Comparison of ENCODE assay signal across 8 mouse cellular contexts in the genomic region with DNA sequence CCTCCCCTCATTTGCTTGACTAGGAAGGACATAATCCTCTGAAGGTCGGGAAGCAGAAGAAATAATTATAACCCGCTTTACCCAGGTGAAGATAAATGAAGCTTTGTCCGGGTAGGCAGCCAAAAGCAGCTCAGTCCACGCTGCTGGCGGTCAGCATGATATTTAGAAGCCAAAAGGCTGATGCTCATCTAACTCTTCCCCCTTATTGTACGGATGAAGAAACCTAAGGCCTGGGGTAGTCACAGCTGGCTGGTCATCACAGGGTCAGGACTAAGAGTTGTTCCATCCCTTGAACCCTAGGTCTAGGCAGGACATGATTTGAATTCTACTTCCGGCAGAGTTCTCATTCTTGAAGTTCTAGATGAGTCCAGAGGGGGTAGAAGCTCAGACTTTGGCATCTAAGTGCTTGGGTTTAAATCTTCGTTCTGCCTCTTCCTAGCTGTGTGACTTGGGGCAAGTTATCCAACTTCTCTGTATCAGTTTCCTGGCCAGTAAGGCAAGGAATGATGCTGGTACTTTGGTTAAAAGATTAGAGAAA. TPM values are rescaled to one million over a fixed set of nuclear protein-coding genes. Genes with fewer than 3 reads are reported as not detected.
DNase-seq lines count a peak whose midpoint lies in the region; ATAC-seq and TF ChIP-seq lines count a peak whose summit lies in the region.

No protein-coding gene starts in this region.

- TF ChIP-seq EP300 in CH12.LX (IDR thresholded peaks at IDR 0.05; ENCODE audit: low read length), result 0 out of 2 replicates have a peak, but pooled peaks have one; percentile 20

- no peak for DNase-seq in heart, adult 18-20 months
- peak; percentile 51 for DNase-seq in CH12.LX (ENCODE audit: extremely low read depth)
- DNase-seq in left cerebral cortex, postnatal 14 days (ENCODE audit: low spot score in 2 of 2), result no peak
- DNase-seq in spleen, postnatal 14 days (ENCODE audit: low spot score in 2 of 2), result no peak

- in situ Hi-C loops in CH12.LX (cut with MboI; ENCODE audit: low pct_ligation_motif_present, low pct_unique_long_range_greater_than_20kb, low sequenced_read_pairs), result loop anchor here (25.0 kb wide), 1 partner anchor 188 kb away; a partner anchor contains a TSS

- H3K9ac ChIP-seq in heart, embryonic 11.5 days (ENCODE audit: low read depth, low read length), result no peak overlapping the region
- H3K9ac ChIP-seq in CH12.LX (ENCODE audit: insufficient read depth, low read depth), result peak overlapping the region; percentile 44
- H3K9ac ChIP-seq in heart, embryonic 16.5 days (ENCODE audit: low read length), result no peak overlapping the region
- H3K9ac ChIP-seq in liver, embryonic 16.5 days (ENCODE audit: low read depth, low read length), result peak overlapping the region; percentile 94

- H3K9me3 ChIP-seq in heart, embryonic 11.5 days (replicated peaks; ENCODE audit: control insufficient read depth, low read length), result no peaks in the 10 kb centered on the region
- H3K9me3 ChIP-seq in CH12.LX (replicated peaks; ENCODE audit: low read length), result no peaks in the 10 kb centered on the region
- H3K9me3 ChIP-seq in heart, embryonic 16.5 days (replicated peaks; ENCODE audit: control insufficient read depth, low read length), result no peaks in the 10 kb centered on the region
- no peaks in the 10 kb centered on the region for H3K9me3 ChIP-seq in liver, embryonic 16.5 days (replicated peaks; ENCODE audit: control insufficient read depth, low read length)

- H3K4me1 ChIP-seq in heart, embryonic 11.5 days (ENCODE audit: control insufficient read depth, insufficient read depth, low read length), result peaks cover 37% of the 10 kb centered on the region
- peaks cover 3 to 78% of the 10 kb centered on the region in 2 experiments for H3K4me1 ChIP-seq in CH12.LX (ENCODE audit: control insufficient read depth in 1 of 2, insufficient read depth in 2 of 2)
- H3K4me1 ChIP-seq in heart, embryonic 16.5 days (ENCODE audit: control insufficient read depth, insufficient read depth, low read length), result peaks cover 33% of the 10 kb centered on the region
- H3K4me1 ChIP-seq in liver, embryonic 16.5 days (ENCODE audit: control insufficient read depth, low read depth, low read length), result peaks cover 79% of the 10 kb centered on the region

- dilution Hi-C loops in CH12.LX (cut with MboI; ENCODE audit: extremely low pct_ligation_motif_present, extremely low pct_unique_long_range_greater_than_20kb, low sequenced_read_pairs), result no loop called here

- H3K4me3 ChIP-seq in heart, embryonic 11.5 days (ENCODE audit: low read depth, low read length), result no peak overlapping the region
- H3K4me3 ChIP-seq in CH12.LX (replicated peaks in 1 of 3; ENCODE audit: low read depth in 2 of 3, low read length in 2 of 3, poor library complexity in 1 of 3), result peak overlapping the region; percentile 57 to 91 (median 71)
- H3K4me3 ChIP-seq in heart, embryonic 16.5 days (ENCODE audit: low read length), result peak overlapping the region; percentile 88
- H3K4me3 ChIP-seq in liver, embryonic 16.5 days (ENCODE audit: low read depth, low read length), result peak overlapping the region; percentile 96

- no peak overlapping the region for H3K27ac ChIP-seq in heart, embryonic 11.5 days (ENCODE audit: low read depth, low read length)
- no peak overlapping the region for H3K27ac ChIP-seq in CH12.LX (ENCODE audit: insufficient read depth, low read depth)
- H3K27ac ChIP-seq in heart, embryonic 16.5 days (ENCODE audit: low read length), result no peak overlapping the region
- H3K27ac ChIP-seq in liver, embryonic 16.5 days (ENCODE audit: low read length), result peak overlapping the region; percentile 1; the same call in 1 of the 2 replicates

- ATAC-seq in heart, embryonic 11.5 days (replicated peaks; ENCODE audit: insufficient number of reproducible peaks, low FRiP score, low TSS enrichment), result no peak
- ATAC-seq in heart, embryonic 16.5 days (replicated peaks; ENCODE audit: extremely low read depth, insufficient read depth, low FRiP score), result no peak
- ATAC-seq in liver, embryonic 16.5 days (ENCODE audit: low read depth), result no peak
- no peak for ATAC-seq in cerebellum, adult (ENCODE audit: insufficient number of reproducible peaks, low FRiP score, low TSS enrichment)

- no peak for TF ChIP-seq RAD21 in CH12.LX (IDR thresholded peaks at IDR 0.05; ENCODE audit: low read depth, low read length)

- peak overlapping the region; percentile 92 for H3K4me2 ChIP-seq in heart, embryonic 11.5 days
- H3K4me2 ChIP-seq in CH12.LX (ENCODE audit: insufficient read depth, low read depth, poor library complexity, severe bottlenecking), result peak overlapping the region; percentile 94
- H3K4me2 ChIP-seq in heart, embryonic 16.5 days (ENCODE audit: low read depth, low read length), result peak overlapping the region; percentile 93
- peak overlapping the region; percentile 71 for H3K4me2 ChIP-seq in liver, embryonic 16.5 days (ENCODE audit: low read depth, low read length)

- no peaks in the 10 kb centered on the region for H3K36me3 ChIP-seq in heart, embryonic 11.5 days (ENCODE audit: control insufficient read depth, insufficient read depth, low read length)
- H3K36me3 ChIP-seq in CH12.LX (replicated peaks in 1 of 2; ENCODE audit: control insufficient read depth in 1 of 2, insufficient read depth in 1 of 2, low read length in 1 of 2), result peaks cover 0 to 3% of the 10 kb centered on the region in 2 experiments
- H3K36me3 ChIP-seq in heart, embryonic 16.5 days (ENCODE audit: control insufficient read depth, insufficient read depth), result no peaks in the 10 kb centered on the region
- H3K36me3 ChIP-seq in liver, embryonic 16.5 days (ENCODE audit: control insufficient read depth, insufficient read depth), result no peaks in the 10 kb centered on the region

- WGBS in heart, embryonic 11.5 days (ENCODE audit: insufficient replicate concordance), result 78% methylated on average over 8 of the region's 8 CpGs
- WGBS in heart, embryonic 16.5 days, result 63% methylated on average over 8 of the region's 8 CpGs
- 72% methylated on average over 8 of the region's 8 CpGs for WGBS in liver, embryonic 16.5 days (ENCODE audit: insufficient replicate concordance)

- intact Hi-C loops in left cerebral cortex, postnatal 14 days (cut with DNase I), result loop anchor here (5.0 kb wide), 2 partner anchors 38 to 73 kb away; no protein-coding TSS in a partner anchor

- no peaks in the 10 kb centered on the region for H3K27me3 ChIP-seq in heart, embryonic 11.5 days (ENCODE audit: control insufficient read depth, insufficient read depth, low read length)
- no peaks in the 10 kb centered on the region for H3K27me3 ChIP-seq in CH12.LX (replicated peaks)
- H3K27me3 ChIP-seq in heart, embryonic 16.5 days (ENCODE audit: control insufficient read depth, insufficient read depth, low read length), result no peaks in the 10 kb centered on the region
- H3K27me3 ChIP-seq in liver, embryonic 16.5 days (ENCODE audit: control insufficient read depth, insufficient read depth, low read depth, low read length), result no peaks in the 10 kb centered on the region

- TF ChIP-seq POLR2A in CH12.LX (IDR thresholded peaks at IDR 0.05; ENCODE audit: low read depth, low read length), result no peak

- H3K79me2 ChIP-seq in CH12.LX (replicated peaks; ENCODE audit: control insufficient read depth, extremely low read depth, insufficient read depth, poor library complexity, severe bottlenecking), result peaks cover 7% of the 10 kb centered on the region; the same call in 1 of the 2 replicates

- no peak for TF ChIP-seq CTCF in CH12.LX (conservative IDR thresholded peaks at IDR 0.05 in 1 of 2, IDR thresholded peaks at IDR 0.05 in 1 of 2; ENCODE audit: low read depth in 2 of 2, low read length in 2 of 2)

TF ChIP-seq in CH12.LX, 34 proteins besides CTCF, POLR2A, EP300 and RAD21:
- TF ChIP-seq ETS1 (conservative IDR thresholded peaks at IDR 0.05; ENCODE audit: low read depth, low read length) (no peak), TCF12 (IDR thresholded peaks at IDR 0.05; ENCODE audit: low read depth, low read length) (peak; percentile 16; the same call in 1 of the 2 replicates), RCOR1 (conservative IDR thresholded peaks at IDR 0.05; ENCODE audit: low read depth, low read length) (no peak), CHD1 (IDR thresholded peaks at IDR 0.05; ENCODE audit: low read depth, low read length) (no peak), SMC3 (IDR thresholded peaks at IDR 0.05; ENCODE audit: low read depth, low read length) (no peak), MAX (IDR thresholded peaks at IDR 0.05; ENCODE audit: low read length) (no peak), JUN (IDR thresholded peaks at IDR 0.05; ENCODE audit: insufficient read depth, low read depth, low read length) (no peak), SIN3A (IDR thresholded peaks at IDR 0.05; ENCODE audit: low read length) (0 out of 2 replicates have a peak, but pooled peaks have one; percentile 4), HCFC1 (IDR thresholded peaks at IDR 0.05; ENCODE audit: low read depth, low read length) (no peak), IRF4 (IDR thresholded peaks at IDR 0.05; ENCODE audit: low read depth, low read length) (no peak), MEF2A (IDR thresholded peaks at IDR 0.05; ENCODE audit: borderline replicate concordance, low read depth, low read length) (no peak), NELFE (IDR thresholded peaks at IDR 0.05; ENCODE audit: low read depth, low read length) (no peak), MAFK (IDR thresholded peaks at IDR 0.05; ENCODE audit: insufficient replicate concordance, low read length) (no peak), CHD2 (IDR thresholded peaks at IDR 0.05; ENCODE audit: low read length) (no peak), ELF1 (IDR thresholded peaks at IDR 0.05; ENCODE audit: low read depth, low read length) (peak; percentile 53; the same call in 1 of the 2 replicates), ZMIZ1 (IDR thresholded peaks at IDR 0.05; ENCODE audit: low read depth, low read length) (no peak), UBTF (IDR thresholded peaks at IDR 0.05; ENCODE audit: low read depth, low read length) (no peak), ZC3H11A (IDR thresholded peaks at IDR 0.05; ENCODE audit: low read depth, low read length) (no peak)

RNA-seq across cellular contexts. Expression of a gene that starts 1.5 kb away (rescaled TPM):
- polyA plus RNA-seq in heart, embryonic 11.5 days (2014; fragmentation: Nextera tagmentation; extraction: Ambion mirVana), result 4.9 and 6.1 TPM in 2 replicates
- 10 to 100 TPM; 33.0 to 36.3 TPM for total RNA-seq in heart, adult 18-20 months (2021)
- total RNA-seq in CH12.LX (2012; rRNA removed), result 9.9 and 10.3 TPM in 2 replicates
- 5.5 and 6.0 TPM in 2 replicates for total RNA-seq in CH12.LX (2014; rRNA removed)
- 12.9 and 15.4 TPM in 2 replicates for polyA plus RNA-seq in CH12.LX (2012; ENCODE audit: insufficient read length, low read depth)
- 4.1 and 4.9 TPM in 2 replicates for polyA plus RNA-seq in heart, embryonic 16.5 days (2015; fragmentation: Nextera tagmentation; extraction: Ambion mirVana)
- polyA plus RNA-seq in liver, embryonic 16.5 days (2015; fragmentation: Nextera tagmentation; extraction: Ambion mirVana), result 13.1 and 14.4 TPM in 2 replicates
- 100 to 1,000 TPM; 125 to 135 TPM for total RNA-seq in left cerebral cortex, postnatal 14 days (2021)

Comparison
In these comparisons a context has a peak if more than half of its experiments do, and no peak if none do; other contexts are left out.
1. H3K9ac ChIP-seq: peak in CH12.LX (single experiment) and liver, embryonic 16.5 days (single experiment); none in heart, embryonic 11.5 days (single experiment) and heart, embryonic 16.5 days (single experiment).
2. Peak in every context shown above with its lines, with median percentiles within 50 percentile points of each other: H3K4me2 ChIP-seq.